Comparison of ENCODE assay signal across 10 mouse cellular contexts in genomic region chr5:65761921-65762320, GRCm38 (mm10). TPM values are rescaled to one million over a fixed set of nuclear protein-coding genes. Genes with fewer than 3 reads are reported as not detected.
DNase-seq lines count a peak whose midpoint lies in the region; ATAC-seq and TF ChIP-seq lines count a peak whose summit lies in the region.
"Had no signal": no experiment of that assay in that cellular context is flagged by ENCODE, and none has a peak within 500 bp of the region (broad histone marks: within the 10 kb centered on the region; RNA-seq: fewer than 3 reads in every experiment).

No protein-coding gene starts in this region.

- peak overlapping the region; percentile 45 for H3K4me2 ChIP-seq in lung, embryonic 14.5 days
- peak overlapping the region; percentile 13 for H3K4me2 ChIP-seq in hindbrain, embryonic 12.5 days (replicated peaks)
- H3K4me2 ChIP-seq in neural tube, embryonic 14.5 days (ENCODE audit: low read depth, low read length) = 0 out of 2 replicates have a peak overlapping the region, but pooled peaks have one; percentile 11

- no peak for TF ChIP-seq CTCF in lung, embryonic 14.5 days (IDR thresholded peaks at IDR 0.05; ENCODE audit: low read depth)
- TF ChIP-seq CTCF in lung, adult 2 months (IDR thresholded peaks at IDR 0.05; ENCODE audit: insufficient read depth, low read length) = no peak
- no peak for TF ChIP-seq CTCF in kidney, adult 2 months (conservative IDR thresholded peaks at IDR 0.05; ENCODE audit: insufficient read depth, insufficient read length, low read depth, low read length)

- H3K36me3 ChIP-seq in lung, embryonic 14.5 days (ENCODE audit: insufficient read depth) = no peaks in the 10 kb centered on the region
- H3K36me3 ChIP-seq in hindbrain, embryonic 12.5 days = no peaks in the 10 kb centered on the region
- no peaks in the 10 kb centered on the region for H3K36me3 ChIP-seq in neural tube, embryonic 14.5 days (ENCODE audit: control insufficient read depth, insufficient read depth, low read length)
- no peaks in the 10 kb centered on the region for H3K36me3 ChIP-seq in kidney, adult 2 months (ENCODE audit: control insufficient read depth, insufficient read depth, low read length)

- no peaks in the 10 kb centered on the region for H3K9me3 ChIP-seq in lung, embryonic 14.5 days (ENCODE audit: low read depth, low read length)
- H3K9me3 ChIP-seq in hindbrain, embryonic 12.5 days (replicated peaks) = no peaks in the 10 kb centered on the region
- no peaks in the 10 kb centered on the region for H3K9me3 ChIP-seq in neural tube, embryonic 14.5 days (ENCODE audit: control insufficient read depth, low read length)

- peak; percentile 73 for DNase-seq in lung, embryonic 14.5 days
- DNase-seq in lung, adult 2 months = no peak
- peak; percentile 61 for DNase-seq in embryo, embryonic 11 days
- DNase-seq in gastrocnemius, postnatal 10 days = no peak
- DNase-seq in kidney, adult 2 months = no peak
- no peak for DNase-seq in kidney, adult 9 months
- DNase-seq: cerebellum, adult 9-10 months had no signal

- no peak for ATAC-seq in lung, embryonic 14.5 days (ENCODE audit: insufficient read depth)
- peak; percentile 23; the same call in 1 of the 2 replicates for ATAC-seq in hindbrain, embryonic 12.5 days (ENCODE audit: low FRiP score)
- no peak for ATAC-seq in neural tube, embryonic 14.5 days (ENCODE audit: low read depth)
- ATAC-seq: Patski had no signal

- H3K4me1 ChIP-seq in lung, embryonic 14.5 days (ENCODE audit: insufficient read depth) = peaks cover 9% of the 10 kb centered on the region; the same call in 1 of the 2 replicates
- H3K4me1 ChIP-seq in lung, adult 2 months (ENCODE audit: control insufficient read depth, insufficient read depth, low read length) = peaks cover 5% of the 10 kb centered on the region
- peaks cover 7% of the 10 kb centered on the region for H3K4me1 ChIP-seq in hindbrain, embryonic 12.5 days
- H3K4me1 ChIP-seq in neural tube, embryonic 14.5 days (ENCODE audit: control insufficient read depth, insufficient read depth, low read length) = no peaks in the 10 kb centered on the region
- peaks cover 3% of the 10 kb centered on the region; the same call in 1 of the 2 replicates for H3K4me1 ChIP-seq in kidney, adult 2 months (ENCODE audit: control insufficient read depth, insufficient read depth, low read length)

- 0 out of 2 replicates have a peak overlapping the region, but pooled peaks have one; percentile 16 for H3K9ac ChIP-seq in lung, embryonic 14.5 days
- no peak overlapping the region for H3K9ac ChIP-seq in hindbrain, embryonic 12.5 days
- H3K9ac ChIP-seq in neural tube, embryonic 14.5 days (replicated peaks; ENCODE audit: low read depth, low read length) = no peak overlapping the region

- no peaks in the 10 kb centered on the region for H3K27me3 ChIP-seq in lung, embryonic 14.5 days (ENCODE audit: insufficient read depth, low read length)
- no peaks in the 10 kb centered on the region for H3K27me3 ChIP-seq in hindbrain, embryonic 12.5 days
- peaks cover 4% of the 10 kb centered on the region; the same call in 1 of the 2 replicates for H3K27me3 ChIP-seq in neural tube, embryonic 14.5 days (ENCODE audit: control insufficient read depth, insufficient read depth, low read length)
- no peaks in the 10 kb centered on the region for H3K27me3 ChIP-seq in kidney, adult 2 months (replicated peaks; ENCODE audit: control insufficient read depth, insufficient read depth, low read length)
- H3K27me3 ChIP-seq: Patski had no signal

- H3K4me3 ChIP-seq in lung, embryonic 14.5 days (ENCODE audit: low read depth, low read length) = no peak overlapping the region
- no peak overlapping the region for H3K4me3 ChIP-seq in lung, adult 2 months (replicated peaks; ENCODE audit: extremely low read depth, low read depth, low read length)
- H3K4me3 ChIP-seq in hindbrain, embryonic 12.5 days = no peak overlapping the region
- H3K4me3 ChIP-seq in neural tube, embryonic 14.5 days (ENCODE audit: low read depth, low read length) = peak overlapping the region; percentile 6; the same call in 1 of the 2 replicates
- no peak overlapping the region for H3K4me3 ChIP-seq in kidney, adult 2 months (ENCODE audit: insufficient read depth, low read depth, low read length)

- H3K27ac ChIP-seq in lung, embryonic 14.5 days (ENCODE audit: low read depth) = no peak overlapping the region
- H3K27ac ChIP-seq in hindbrain, embryonic 12.5 days = no peak overlapping the region; the same call in 1 of the 2 replicates
- H3K27ac ChIP-seq in neural tube, embryonic 14.5 days (ENCODE audit: low read depth, low read length) = peak overlapping the region; percentile 35; the same call in 1 of the 2 replicates
- H3K27ac ChIP-seq in kidney, adult 2 months (ENCODE audit: insufficient read depth, low read depth, low read length) = no peak overlapping the region

- TF ChIP-seq POLR2A in lung, adult 2 months (IDR thresholded peaks at IDR 0.05; ENCODE audit: borderline replicate concordance, extremely low read depth, low read depth, low read length) = no peak
- TF ChIP-seq POLR2A in kidney, adult 2 months (IDR thresholded peaks at IDR 0.05; ENCODE audit: low read depth, low read length) = no peak

RNA-seq across cellular contexts. Expression of gene N4bp2, which starts 1.4 kb away (rescaled TPM):
- polyA plus RNA-seq in lung, embryonic 14.5 days (2014; fragmentation: Nextera tagmentation; extraction: Ambion mirVana) = 33.0 and 33.2 TPM in 2 replicates
- polyA plus RNA-seq in lung, adult 2 months (2012; rRNA removed) = 3.6 and 3.7 TPM in 2 replicates
- polyA plus RNA-seq in hindbrain, embryonic 12.5 days (2016; fragmentation: Nextera tagmentation; extraction: Ambion mirVana) = 37.4 and 41.6 TPM in 2 replicates
- 23.7 and 29.0 TPM in 2 replicates for polyA plus RNA-seq in neural tube, embryonic 14.5 days (2014; fragmentation: Nextera tagmentation; extraction: Ambion mirVana)
- 10 to 100 TPM; 23.4 to 30.2 TPM for total RNA-seq in gastrocnemius, postnatal 10 days (2021)
- polyA plus RNA-seq in kidney, adult 2 months (2012; rRNA removed) = 3.8 TPM in 2 replicates

Comparison
In these comparisons a context has a peak if more than half of its experiments do, and no peak if none do; other contexts are left out.
1. DNase-seq: peak in lung, embryonic 14.5 days (single experiment) and embryo, embryonic 11 days (single experiment); none in lung, adult 2 months (single experiment), gastrocnemius, postnatal 10 days (single experiment), kidney, adult 2 months (single experiment) and kidney, adult 9 months (single experiment).
2. Peak in every context shown above with its lines, with median percentiles within 50 percentile points of each other: H3K4me2 ChIP-seq.